Mouse (Mus musculus) cerebral cortex, adult 2 months (tissue): ENCODE data around the gene Pde4d.

ENCODE experiments used
- WGBS: fragments of 180-500 bp; shearing (Covaris S2); methylation state at CpG from one replicate; pipeline ENCODE4 v1.1.7; 2018; 5-methylcytosine and 5-hydroxymethylcytosine counted together

Gene Pde4d

GRCm38 (mm10) chr13:109331563-109331962 is 881.8 kb downstream of the Pde4d start:
- 85% methylated on average over 1 of the region's 1 CpGs for WGBS

GRCm38 (mm10) chr13:109341902-109342301 is 892.2 kb downstream of the Pde4d start:
- WGBS, result 35% methylated on average over 3 of the region's 3 CpGs

GRCm38 (mm10) chr13:109342469-109342868 is 892.7 kb downstream of the Pde4d start:
- 60% methylated on average over 6 of the region's 6 CpGs for WGBS

- 0% methylated on average over 4 of the region's 4 CpGs for WGBS
Observed at GRCm38 (mm10) chr13:109343596-109343995, 893.8 kb downstream of the Pde4d start.

GRCm38 (mm10) chr13:109347770-109348169 is 898.0 kb downstream of the Pde4d start:
- 37% methylated on average over 11 of the region's 11 CpGs for WGBS

GRCm38 (mm10) chr13:109348316-109348715 is 898.6 kb downstream of the Pde4d start:
- WGBS, result 93% methylated on average over 6 of the region's 6 CpGs

GRCm38 (mm10) chr13:109350100-109350499 is 900.4 kb downstream of the Pde4d start:
- WGBS, result 59% methylated on average over 7 of the region's 7 CpGs

- 45% methylated on average over 7 of the region's 7 CpGs for WGBS
Observed at GRCm38 (mm10) chr13:109354017-109354416, 904.3 kb downstream of the Pde4d start.

- whole genome bisulfite sequencing, result 82% methylated on average over 7 of the region's 7 CpGs
Observed at GRCm38 (mm10) chr13:109356252-109356651, 906.5 kb downstream of the Pde4d start.

GRCm38 (mm10) chr13:109359994-109360393 is 910.2 kb downstream of the Pde4d start:
- WGBS, result 70% methylated on average over 2 of the region's 2 CpGs

GRCm38 (mm10) chr13:109362340-109362739 is 912.6 kb downstream of the Pde4d start:
- 46% methylated on average over 6 of the region's 6 CpGs for WGBS

- 69% methylated on average over 5 of the region's 5 CpGs for WGBS
Observed at GRCm38 (mm10) chr13:109374465-109374864, 924.7 kb downstream of the Pde4d start.

GRCm38 (mm10) chr13:109376681-109377080 is 926.9 kb downstream of the Pde4d start:
- 67% methylated on average over 1 of the region's 1 CpGs for WGBS

GRCm38 (mm10) chr13:109380149-109380548 is 930.4 kb downstream of the Pde4d start:
- 95% methylated on average over 2 of the region's 2 CpGs for WGBS

GRCm38 (mm10) chr13:109388626-109389220 is 939.0 kb downstream of the Pde4d start:
- WGBS, result 57% methylated on average over 8 of the region's 8 CpGs

GRCm38 (mm10) chr13:109402396-109402795 is 952.6 kb downstream of the Pde4d start:
- WGBS, result 84% methylated on average over 4 of the region's 4 CpGs

GRCm38 (mm10) chr13:109402936-109403335 is 953.2 kb downstream of the Pde4d start:
- WGBS, result 73% methylated on average over 2 of the region's 2 CpGs

GRCm38 (mm10) chr13:109406341-109406740 is 956.6 kb downstream of the Pde4d start:
- WGBS, result 89% methylated on average over 8 of the region's 8 CpGs

GRCm38 (mm10) chr13:109407371-109407770 is 957.6 kb downstream of the Pde4d start:
- 84% methylated on average over 3 of the region's 3 CpGs for WGBS

- WGBS, result 69% methylated on average over 3 of the region's 3 CpGs
Observed at GRCm38 (mm10) chr13:109420426-109420825, 970.7 kb downstream of the Pde4d start.

- WGBS, result 75% methylated on average over 2 of the region's 2 CpGs
Observed at GRCm38 (mm10) chr13:109424906-109425305, 975.2 kb downstream of the Pde4d start.

GRCm38 (mm10) chr13:109425548-109425947 is 975.8 kb downstream of the Pde4d start:
- 85% methylated on average over 13 of the region's 13 CpGs for WGBS

GRCm38 (mm10) chr13:109426058-109426457 is 976.3 kb downstream of the Pde4d start:
- WGBS, result 49% methylated on average over 5 of the region's 5 CpGs

GRCm38 (mm10) chr13:109427541-109427940 is 977.8 kb downstream of the Pde4d start:
- 79% methylated on average over 7 of the region's 7 CpGs for WGBS
